Mouse (Mus musculus) bone marrow macrophage, adult 2 months (primary cell): ENCODE data around the gene Zfp354a. TPM values are rescaled to one million over a fixed set of nuclear protein-coding genes. Genes with fewer than 3 reads are reported as not detected.
A peak's percentile ranks its signal among the peaks of the same experiment; 100 is the strongest.
"Not testable (repeated sequence)": the region's sequence is repeated elsewhere in the genome, so short reads cannot be mapped to it uniquely, and the experiment has no call there.

Experiments
- H3K27ac ChIP-seq: 2 replicates; pipeline ENCODE4 v1.5.1; 2012; ENCODE audit warnings: low read depth, low read length; ENCODE audit not compliant: insufficient read depth
- H3K4me1 ChIP-seq: 2 replicates; pipeline ENCODE4 v1.6.1; 2012; ENCODE audit warnings: low read length; ENCODE audit not compliant: control insufficient read depth, insufficient read depth
- H3K4me3 ChIP-seq: 2 replicates; pipeline ENCODE4 v1.5.1; 2012; ENCODE audit warnings: mild to moderate bottlenecking, low read length, moderate library complexity; ENCODE audit not compliant: insufficient read depth
- CTCF ChIP-seq: IDR thresholded peaks from 2 replicates; pipeline ENCODE4 v1.5.1; 2012; ENCODE audit warnings: low read depth, mild to moderate bottlenecking, low read length, moderate library complexity
- POLR2A ChIP-seq: IDR thresholded peaks from 2 replicates; pipeline ENCODE4 v1.6.1; 2012; ENCODE audit warnings: mild to moderate bottlenecking, low read depth, low read length, borderline replicate concordance
- polyA plus RNA-seq: library from polyadenylated mRNA; stranded (reverse); fragments of >200 nt; gene quantifications from 2 replicates; pipeline ENCODE4 v1.2.4, GENCODE M21; 2012; ENCODE audit not compliant: missing spikeins, insufficient read depth, insufficient read length

Gene Zfp354a
- polyA plus RNA-seq: not detected in 2 replicates

- no peaks in the 10 kb centered on the region for H3K4me1 ChIP-seq
- TF ChIP-seq POLR2A (no peak), CTCF (no peak)
- H3K27ac ChIP-seq: no peak within 1 kb of the TSS
- H3K4me3 ChIP-seq: peak within 1 kb of the TSS; percentile 94
These were observed at the start of gene Zfp354a for GRCm38 (mm10) chr11:51059151-51059571. Zfp354a (plus strand) TSS chr11:51059257.

DNA sequence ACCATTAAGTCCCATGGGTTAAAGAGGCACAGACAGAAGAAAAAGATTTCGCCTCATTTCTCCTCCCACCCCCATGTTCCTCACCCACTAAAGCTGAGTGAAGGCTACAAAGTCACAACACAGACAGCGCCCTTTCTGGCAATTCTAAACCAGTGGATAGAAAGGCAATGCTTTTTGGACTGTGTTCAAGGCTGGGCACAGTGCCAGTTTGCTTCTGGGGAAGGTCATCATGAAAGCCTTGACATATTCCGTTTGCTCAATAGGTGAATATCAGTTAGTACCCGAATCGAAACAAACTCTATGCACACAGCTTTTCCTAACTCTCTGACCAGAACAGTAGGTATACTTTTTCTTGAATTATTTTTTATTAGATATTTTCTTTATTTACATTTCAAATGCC, 47.2 kb upstream of the Zfp354a start:
- no peak for TF ChIP-seq CTCF
- no peak for TF ChIP-seq POLR2A
- Histone ChIP-seq H3K4me3 (no peak overlapping the region), H3K27ac (no peak overlapping the region), H3K4me1 (no peaks in the 10 kb centered on the region)

DNA sequence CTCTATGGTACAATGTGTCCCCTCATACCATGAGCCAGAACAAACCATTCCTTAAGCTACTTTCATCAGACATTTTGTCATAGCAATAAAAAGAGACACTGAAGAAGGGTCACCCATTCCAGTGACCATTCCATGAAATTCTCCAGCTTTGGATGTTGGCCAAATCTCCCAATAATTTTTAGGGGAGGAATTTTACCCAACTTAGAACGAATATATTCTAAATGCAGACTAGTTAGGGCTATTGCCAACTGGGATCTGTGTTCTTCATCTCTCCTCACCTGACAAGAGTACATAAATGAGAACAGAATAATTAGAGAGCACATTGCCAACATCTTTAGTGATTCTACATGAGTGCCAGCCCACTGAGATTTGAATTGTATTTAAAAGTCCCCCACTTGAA, 45.1 kb upstream of the Zfp354a start, which contains the start of gene Olfr54:
TSS of gene Olfr54 (plus strand) at position 301 of the 400 bp plus-strand sequence.
- TF ChIP-seq POLR2A (no peak), CTCF (no peak)
- no peak within 1 kb of the TSS for H3K4me3 ChIP-seq
- no peaks in the 10 kb centered on the region for H3K4me1 ChIP-seq
- no peak within 1 kb of the TSS for H3K27ac ChIP-seq

- Histone ChIP-seq H3K4me3 (no peak overlapping the region), H3K27ac (no peak overlapping the region), H3K4me1 (no peaks in the 10 kb centered on the region)
- TF ChIP-seq CTCF (no peak), POLR2A (no peak)
These were observed 42.7 kb upstream of the Zfp354a start for GRCm38 (mm10) chr11:51016341-51016740.

GRCm38 (mm10) chr11:51026811-51027210, 32.2 kb upstream of the Zfp354a start:
- not testable (repeated sequence) for H3K4me1 ChIP-seq, H3K27ac ChIP-seq, H3K4me3 ChIP-seq

DNA sequence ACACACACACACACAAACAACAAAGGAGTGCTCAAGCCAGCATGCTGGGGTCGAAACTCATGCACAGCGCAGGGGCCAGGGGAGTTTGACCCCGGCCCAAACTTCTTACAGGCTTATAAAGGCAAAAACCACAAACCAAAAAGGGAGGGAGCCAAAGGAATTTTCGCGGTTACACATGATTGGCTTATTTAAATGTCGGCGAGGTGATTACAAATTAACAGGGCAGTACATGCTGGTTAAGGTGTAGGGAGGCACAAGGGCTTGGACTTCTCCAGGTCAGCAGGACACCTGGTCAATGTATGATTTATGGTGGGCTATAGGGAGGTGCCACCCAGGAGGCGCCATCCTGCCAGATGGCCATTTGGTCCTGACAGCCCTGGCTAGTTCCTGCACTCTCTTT, 29.7 kb upstream of the Zfp354a start:
- H3K27ac ChIP-seq, H3K4me1 ChIP-seq, H3K4me3 ChIP-seq: not testable (repeated sequence)

GRCm38 (mm10) chr11:51030225-51030624, 28.8 kb upstream of the Zfp354a start:
- Histone ChIP-seq H3K27ac (no peak overlapping the region), H3K4me3 (no peak overlapping the region), H3K4me1 (no peaks in the 10 kb centered on the region)
- TF ChIP-seq POLR2A: no peak
- no peak for TF ChIP-seq CTCF

DNA sequence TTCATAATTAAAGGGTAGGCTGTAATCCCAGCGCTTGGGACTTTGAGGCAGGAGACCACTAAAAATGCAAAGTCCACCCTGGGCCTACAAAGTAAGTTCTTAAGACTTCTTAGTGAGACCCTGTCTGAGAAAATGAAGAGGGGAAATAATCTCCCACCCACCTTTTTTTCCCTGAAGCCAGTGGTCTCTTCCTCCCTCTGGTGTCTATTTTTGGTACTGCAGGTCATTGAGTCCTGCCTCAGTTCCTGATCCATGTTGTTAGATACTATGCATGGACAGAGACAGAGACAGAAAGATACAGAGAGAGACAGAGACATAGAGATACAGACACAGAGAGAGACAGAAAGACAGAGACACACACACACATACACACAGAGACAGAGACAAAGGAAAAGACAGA, 26.2 kb upstream of the Zfp354a start:
- TF ChIP-seq CTCF (no peak), POLR2A (no peak)
- no peak overlapping the region for H3K27ac ChIP-seq
- no peaks in the 10 kb centered on the region for H3K4me1 ChIP-seq
- H3K4me3 ChIP-seq: no peak overlapping the region

GRCm38 (mm10) chr11:51034141-51034540, 24.9 kb upstream of the Zfp354a start:
- not testable (repeated sequence) for H3K4me3 ChIP-seq, H3K27ac ChIP-seq, H3K4me1 ChIP-seq

DNA sequence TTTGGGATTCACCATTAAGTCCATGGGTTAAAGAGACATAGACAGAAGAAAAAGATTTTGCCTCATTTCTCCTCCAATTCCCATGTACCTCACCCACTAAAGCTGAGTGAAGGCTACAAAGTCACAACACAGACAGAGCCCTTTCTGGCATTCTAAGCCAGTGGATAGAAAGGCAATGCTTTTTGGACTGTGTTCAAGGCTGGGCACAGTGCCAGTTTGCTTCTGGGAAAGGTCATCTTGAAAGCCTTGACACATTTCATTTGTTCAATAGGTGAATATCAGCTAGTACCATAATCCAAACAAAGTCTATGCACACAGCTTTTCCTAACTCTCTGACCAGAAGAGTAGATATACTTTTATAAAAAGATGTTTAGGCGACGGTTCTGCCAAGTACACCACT, 23.1 kb upstream of the Zfp354a start:
- TF ChIP-seq CTCF (no peak), POLR2A (no peak)
- no peaks in the 10 kb centered on the region for H3K4me1 ChIP-seq
- H3K4me3 ChIP-seq: no peak overlapping the region
- H3K27ac ChIP-seq: no peak overlapping the region

- H3K27ac ChIP-seq, H3K4me3 ChIP-seq, H3K4me1 ChIP-seq: not testable (repeated sequence)
These were observed 14.3 kb upstream of the Zfp354a start for GRCm38 (mm10) chr11:51044776-51045175.

DNA sequence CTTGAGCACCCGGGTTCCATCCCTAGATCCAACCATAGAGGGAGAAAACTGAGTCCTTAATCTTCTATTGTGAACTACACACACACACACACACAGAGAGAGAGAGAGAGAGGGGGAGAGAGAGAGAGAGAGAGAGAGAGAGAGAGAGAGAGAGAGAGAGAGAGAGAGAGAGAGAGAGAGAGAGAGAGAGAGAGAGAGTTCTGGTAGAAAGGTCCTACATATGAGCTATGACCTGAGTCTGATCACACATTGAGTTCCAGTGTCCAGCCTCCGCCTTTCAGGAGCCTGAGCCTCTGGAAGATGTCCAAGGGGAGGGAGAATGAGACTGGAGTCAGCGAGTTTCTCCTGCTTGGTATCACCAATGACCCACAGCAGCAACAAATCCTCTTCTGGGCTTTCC, 11.2 kb upstream of the Zfp354a start, which contains the start of gene Olfr1375:
TSS of gene Olfr1375 (plus strand) at position 301 of the 400 bp plus-strand sequence.
- not testable (repeated sequence) for H3K27ac ChIP-seq, H3K4me1 ChIP-seq, H3K4me3 ChIP-seq
